Mouse (Mus musculus): ENCODE measurements around the gene Aff1. TPM values are rescaled to one million over a fixed set of nuclear protein-coding genes. Genes with fewer than 3 reads are reported as not detected.

Gene Aff1
- total RNA-seq (2014; rRNA removed) (6.5 and 9.0 TPM in 2 replicates), polyA plus RNA-seq (2012; rRNA removed) (3.9 and 4.1 TPM in 2 replicates)

GRCm38 (mm10) chr5:103691624-103692530, at the start of gene Aff1:
TSS of gene Aff1 (plus strand) at chr5:103692374.
- Histone ChIP-seq H3K27me3 (ENCODE audit: control insufficient read depth, insufficient read depth, low read length) (no peaks in the 10 kb centered on the region), H3K36me3 (ENCODE audit: control insufficient read depth, insufficient read depth, low read length) (no peaks in the 10 kb centered on the region), H3K9ac (ENCODE audit: low read depth, low read length) (peak within 1 kb of the TSS; percentile 73), H3K27ac (replicated peaks; ENCODE audit: insufficient read depth, low read depth, low read length) (peak within 1 kb of the TSS; percentile 57), H3K4me1 (ENCODE audit: control insufficient read depth, insufficient read depth, low read length) (no peaks in the 10 kb centered on the region), H3K79me2 (ENCODE audit: control insufficient read depth, insufficient read depth, low read length) (no peaks in the 10 kb centered on the region; the same call in 1 of the 2 replicates), H3K4me3 (ENCODE audit: insufficient read depth, low read depth, low read length) (peak within 1 kb of the TSS; percentile 68)
- TF ChIP-seq POLR2A (IDR thresholded peaks at IDR 0.05; ENCODE audit: extremely low read depth, insufficient read depth, low read length) (peak; percentile 78), CTCF (IDR thresholded peaks at IDR 0.05; ENCODE audit: low read depth, low read length) (no peak)
- WGBS, result 2% methylated on average over 50 of the region's 50 CpGs
- peak; percentile 82 for DNase-seq (ENCODE audit: extremely low read depth, low read depth, low spot score)

- Histone ChIP-seq H3K36me3 (ENCODE audit: control insufficient read depth, insufficient read depth, low read length) (no peaks in the 10 kb centered on the region), H3K4me3 (ENCODE audit: insufficient read depth, low read depth, low read length) (no peak overlapping the region), H3K27ac (replicated peaks; ENCODE audit: insufficient read depth, low read depth, low read length) (no peak overlapping the region), H3K9ac (ENCODE audit: low read depth, low read length) (no peak overlapping the region), H3K27me3 (ENCODE audit: control insufficient read depth, insufficient read depth, low read length) (no peaks in the 10 kb centered on the region), H3K79me2 (ENCODE audit: control insufficient read depth, insufficient read depth, low read length) (no peaks in the 10 kb centered on the region), H3K4me1 (ENCODE audit: control insufficient read depth, insufficient read depth, low read length) (no peaks in the 10 kb centered on the region)
- WGBS, result 94% methylated on average over 1 of the region's 1 CpGs
- no peak for TF ChIP-seq CTCF (IDR thresholded peaks at IDR 0.05; ENCODE audit: low read depth, low read length)
- no peak for TF ChIP-seq POLR2A (IDR thresholded peaks at IDR 0.05; ENCODE audit: extremely low read depth, insufficient read depth, low read length)
- DNase-seq (ENCODE audit: extremely low read depth, low read depth, low spot score), result no peak
Observed at GRCm38 (mm10) chr5:103644167-103644566, 48.0 kb upstream of the Aff1 start.

DNA sequence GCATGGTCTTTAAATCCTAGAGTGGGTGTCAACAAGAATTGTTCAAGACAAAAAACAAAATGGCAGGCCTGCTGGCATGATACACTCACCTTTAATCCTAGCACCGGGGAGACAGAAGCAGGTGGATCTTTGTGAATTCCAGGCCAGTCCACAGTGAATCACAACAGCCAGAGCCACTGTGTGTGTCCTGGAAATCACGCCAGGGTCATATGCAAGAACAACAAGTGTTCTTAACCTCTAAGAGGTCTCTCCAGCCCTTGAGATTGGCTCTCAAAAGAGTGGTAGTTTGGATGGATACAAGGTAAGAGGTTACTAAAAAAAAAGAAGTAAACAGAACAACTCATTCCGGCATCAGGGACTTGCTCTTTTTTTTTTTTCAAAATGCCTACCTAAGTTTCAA, 44.9 kb upstream of the Aff1 start:
- Histone ChIP-seq H3K4me1 (ENCODE audit: control insufficient read depth, insufficient read depth, low read length) (no peaks in the 10 kb centered on the region), H3K79me2 (ENCODE audit: control insufficient read depth, insufficient read depth, low read length) (no peaks in the 10 kb centered on the region), H3K27ac (replicated peaks; ENCODE audit: insufficient read depth, low read depth, low read length) (no peak overlapping the region), H3K9ac (ENCODE audit: low read depth, low read length) (no peak overlapping the region), H3K27me3 (ENCODE audit: control insufficient read depth, insufficient read depth, low read length) (no peaks in the 10 kb centered on the region), H3K4me3 (ENCODE audit: insufficient read depth, low read depth, low read length) (no peak overlapping the region), H3K36me3 (ENCODE audit: control insufficient read depth, insufficient read depth, low read length) (no peaks in the 10 kb centered on the region)
- WGBS, result 90% methylated on average over 3 of the region's 3 CpGs
- TF ChIP-seq POLR2A (IDR thresholded peaks at IDR 0.05; ENCODE audit: extremely low read depth, insufficient read depth, low read length) (no peak), CTCF (IDR thresholded peaks at IDR 0.05; ENCODE audit: low read depth, low read length) (no peak)
- DNase-seq (ENCODE audit: extremely low read depth, low read depth, low spot score), result no peak

- TF ChIP-seq CTCF (IDR thresholded peaks at IDR 0.05; ENCODE audit: low read depth, low read length), result peak; percentile 57
- TF ChIP-seq POLR2A (IDR thresholded peaks at IDR 0.05; ENCODE audit: extremely low read depth, insufficient read depth, low read length), result no peak
- Histone ChIP-seq H3K79me2 (ENCODE audit: control insufficient read depth, insufficient read depth, low read length) (no peaks in the 10 kb centered on the region), H3K4me3 (ENCODE audit: insufficient read depth, low read depth, low read length) (no peak overlapping the region), H3K9ac (ENCODE audit: low read depth, low read length) (no peak overlapping the region), H3K27ac (replicated peaks; ENCODE audit: insufficient read depth, low read depth, low read length) (no peak overlapping the region), H3K27me3 (ENCODE audit: control insufficient read depth, insufficient read depth, low read length) (0 out of 2 replicates have a peak, but pooled peaks cover 2% of the 10 kb centered on the region), H3K36me3 (ENCODE audit: control insufficient read depth, insufficient read depth, low read length) (no peaks in the 10 kb centered on the region), H3K4me1 (ENCODE audit: control insufficient read depth, insufficient read depth, low read length) (peaks cover 3% of the 10 kb centered on the region; the same call in 1 of the 2 replicates)
- DNase-seq (ENCODE audit: extremely low read depth, low read depth, low spot score), result peak; percentile 47
- 54% methylated on average over 6 of the region's 6 CpGs for WGBS
Observed at GRCm38 (mm10) chr5:103654225-103654624, 37.9 kb upstream of the Aff1 start.

GRCm38 (mm10) chr5:103654780-103655179, 37.4 kb upstream of the Aff1 start:
- Histone ChIP-seq H3K4me3 (ENCODE audit: insufficient read depth, low read depth, low read length) (no peak overlapping the region), H3K9ac (ENCODE audit: low read depth, low read length) (no peak overlapping the region), H3K27me3 (ENCODE audit: control insufficient read depth, insufficient read depth, low read length) (0 out of 2 replicates have a peak, but pooled peaks cover 2% of the 10 kb centered on the region), H3K4me1 (ENCODE audit: control insufficient read depth, insufficient read depth, low read length) (peaks cover 3% of the 10 kb centered on the region; the same call in 1 of the 2 replicates), H3K79me2 (ENCODE audit: control insufficient read depth, insufficient read depth, low read length) (no peaks in the 10 kb centered on the region), H3K27ac (replicated peaks; ENCODE audit: insufficient read depth, low read depth, low read length) (no peak overlapping the region), H3K36me3 (ENCODE audit: control insufficient read depth, insufficient read depth, low read length) (no peaks in the 10 kb centered on the region)
- DNase-seq (ENCODE audit: extremely low read depth, low read depth, low spot score), result no peak
- 79% methylated on average over 4 of the region's 4 CpGs for WGBS
- no peak for TF ChIP-seq POLR2A (IDR thresholded peaks at IDR 0.05; ENCODE audit: extremely low read depth, insufficient read depth, low read length)
- TF ChIP-seq CTCF (IDR thresholded peaks at IDR 0.05; ENCODE audit: low read depth, low read length), result no peak

Measured in liver, adult 2 months (tissue).